Mouse (Mus musculus) frontal cortex, adult (tissue): ENCODE results near the gene Gm49337.

Experiments
- ATAC-seq: cut with Nextera tagmentation; 2 replicates; pipeline ENCODE4 v1.9.2; 2017; ENCODE audit warnings: mild to moderate bottlenecking, moderate library complexity, mixed read lengths; ENCODE audit not compliant: low TSS enrichment

Gene Gm49337

GRCm38 (mm10) chr4:116329256-116329655, 156.1 kb downstream of the Gm49337 start:
- ATAC-seq, result no peak

GRCm38 (mm10) chr4:116336294-116336693, 163.1 kb downstream of the Gm49337 start:
- no peak for ATAC-seq

GRCm38 (mm10) chr4:116342119-116342518, 168.9 kb downstream of the Gm49337 start:
- peak; percentile 70; the same call in 1 of the 2 replicates for ATAC-seq
